Mouse (Mus musculus) heart, postnatal 4 days (tissue): ENCODE data around the gene Smg6. TPM values are rescaled to one million over a fixed set of nuclear protein-coding genes. Genes with fewer than 3 reads are reported as not detected.

Source experiments
- DNase-seq: peaks from one replicate; pipeline ENCODE4 v3.0.0; 2021
- total RNA-seq, 2 experiments: library from RNA; stranded (reverse); gene quantifications; 2 replicates each; pipeline ENCODE4 v1.2.3; 2021

Smg6 gene
- total RNA-seq = 10 to 100 TPM; 25.6 to 25.7 TPM

- DNase-seq = peak; percentile 95
These were observed at the start of gene Smg6, which contains the start of gene Srr for GRCm38 (mm10) chr11:74925577-74926387. Gene Smg6, plus strand, starts transcription at chr11:74925823. Gene Srr, minus strand, starts transcription at chr11:74925948.

- DNase-seq = peak; percentile 50
These were observed 48.8 kb upstream of the Smg6 start for GRCm38 (mm10) chr11:74876801-74877200.

- no peak for DNase-seq
These were observed 44.6 kb upstream of the Smg6 start for GRCm38 (mm10) chr11:74880999-74881398.

- DNase-seq = no peak
These were observed 43.6 kb upstream of the Smg6 start for GRCm38 (mm10) chr11:74881979-74882378.

- DNase-seq = no peak
These were observed 42.5 kb upstream of the Smg6 start for GRCm38 (mm10) chr11:74883098-74883497.

- DNase-seq = no peak
These were observed 31.0 kb upstream of the Smg6 start for GRCm38 (mm10) chr11:74894619-74895018.

- DNase-seq = peak; percentile 70
These were observed 29.4 kb upstream of the Smg6 start for GRCm38 (mm10) chr11:74895980-74896900.

- peak; percentile 75 for DNase-seq
These were observed 28.5 kb upstream of the Smg6 start, which contains the start of gene Sgsm2 for GRCm38 (mm10) chr11:74896901-74897677. Gene Sgsm2, minus strand, starts transcription at chr11:74897060.

GRCm38 (mm10) chr11:74897678-74898516 lies 27.7 kb upstream of the Smg6 start, which contains the start of gene Tsr1:
Gene Tsr1, plus strand, starts transcription at chr11:74898071.
- peak; percentile 93 for DNase-seq

- DNase-seq = no peak
These were observed 27.2 kb upstream of the Smg6 start for GRCm38 (mm10) chr11:74898517-74898827.

GRCm38 (mm10) chr11:74901555-74901954 lies 24.1 kb upstream of the Smg6 start:
- no peak for DNase-seq

- DNase-seq = no peak
These were observed 23.2 kb upstream of the Smg6 start for GRCm38 (mm10) chr11:74902416-74902815.

GRCm38 (mm10) chr11:74907850-74908249 lies 17.8 kb upstream of the Smg6 start:
- DNase-seq = no peak

- DNase-seq = no peak
These were observed 16.8 kb upstream of the Smg6 start for GRCm38 (mm10) chr11:74908618-74909399.

GRCm38 (mm10) chr11:74909978-74910377 lies 15.6 kb upstream of the Smg6 start:
- DNase-seq = no peak

- no peak for DNase-seq
These were observed 13.1 kb upstream of the Smg6 start for GRCm38 (mm10) chr11:74912492-74912891.

- DNase-seq = no peak
These were observed 6.4 kb upstream of the Smg6 start for GRCm38 (mm10) chr11:74919249-74919648.

- peak; percentile 40 for DNase-seq
These were observed 1.5 kb upstream of the Smg6 start for GRCm38 (mm10) chr11:74924149-74924548.

- DNase-seq = peak; percentile 58
These were observed 874 bp downstream of the Smg6 start for GRCm38 (mm10) chr11:74926388-74927005.

GRCm38 (mm10) chr11:74927236-74927725 lies 1.7 kb downstream of the Smg6 start:
- DNase-seq = no peak
